Mouse (Mus musculus) limb, embryonic 14.5 days (tissue): Measurements from ENCODE around the gene Ccdc71l. TPM values are rescaled to one million over a fixed set of nuclear protein-coding genes. Genes with fewer than 3 reads are reported as not detected.
A peak's percentile ranks its signal among the peaks of the same experiment; 100 is the strongest.

ENCODE experiments used
- ATAC-seq: fragments of 200-750 bp; cut with Nextera tagmentation; 2 replicates; pipeline ENCODE4 v1.8.0; 2017; ENCODE audit warnings: low read depth, moderate number of reproducible peaks, moderate TSS enrichment; ENCODE audit not compliant: low FRiP score
- DNase-seq: peaks from one replicate; pipeline ENCODE4 v3.0.0-alpha.2; 2015; ENCODE audit warnings: low spot score
- H3K27ac ChIP-seq: fragments of 300-500 bp; sonication (generic); replicated peaks from 2 replicates; pipeline ENCODE4 v1.5.1; 2014; ENCODE audit warnings: low read depth, mild to moderate bottlenecking, low read length, moderate library complexity, mixed read lengths
- H3K27me3 ChIP-seq: fragments of 300-500 bp; sonication (generic); 2 replicates; pipeline ENCODE4 v1.6.1; 2014; ENCODE audit warnings: low read length, mixed read lengths; ENCODE audit not compliant: control insufficient read depth, insufficient read depth
- H3K36me3 ChIP-seq: fragments of 300-500 bp; sonication (generic); 2 replicates; pipeline ENCODE4 v1.6.1; 2014; ENCODE audit warnings: mild to moderate bottlenecking, low read length, moderate library complexity, mixed read lengths; ENCODE audit not compliant: control insufficient read depth, insufficient read depth
- H3K4me1 ChIP-seq: fragments of 300-500 bp; sonication (generic); 2 replicates; pipeline ENCODE4 v1.6.1; 2014; ENCODE audit warnings: antibody characterized with exemption, low read length, mixed read lengths; ENCODE audit not compliant: control insufficient read depth, insufficient read depth
- H3K4me2 ChIP-seq: fragments of 300-500 bp; sonication (generic); replicated peaks from 2 replicates; pipeline ENCODE4 v1.6.1; 2014; ENCODE audit warnings: low read depth, mild to moderate bottlenecking, low read length, moderate library complexity; ENCODE audit not compliant: severe bottlenecking
- H3K4me3 ChIP-seq: fragments of 300-500 bp; sonication (generic); replicated peaks from 2 replicates; pipeline ENCODE4 v1.5.1; 2014; ENCODE audit warnings: low read length
- H3K9ac ChIP-seq: fragments of 300-500 bp; sonication (generic); 2 replicates; pipeline ENCODE4 v1.6.1; 2014; ENCODE audit warnings: mild to moderate bottlenecking, low read depth, low read length, moderate library complexity; ENCODE audit not compliant: severe bottlenecking
- H3K9me3 ChIP-seq: fragments of 300-500 bp; sonication (generic); 2 replicates; pipeline ENCODE4 v1.6.1; 2016; ENCODE audit warnings: low read length; ENCODE audit not compliant: control insufficient read depth
- POLR2A ChIP-seq: fragments of 200-500 bp; IDR thresholded peaks from 2 replicates; pipeline ENCODE4 v1.8.0; 2012; ENCODE audit warnings: inconsistent platforms, mild to moderate bottlenecking, moderate library complexity, borderline replicate concordance; ENCODE audit not compliant: insufficient read depth, insufficient read length; ENCODE audit errors: extremely low read depth
- WGBS: fragments of 180-500 bp; shearing (Covaris S2); extraction: QIAGEN DNeasy Blood & Tissue Kit; methylation state at CpG from one replicate; pipeline ENCODE4 v1.1.7; 2014; 5-methylcytosine and 5-hydroxymethylcytosine counted together
- polyA plus RNA-seq, 2 experiments: library from polyadenylated mRNA; depleted of rRNA in 1 of 2; stranded (reverse) in 1 of 2; unstranded in 1 of 2; fragments of >200 nt; fragmentation: Nextera tagmentation in 1 of 2; extraction: Ambion mirVana in 1 of 2; gene quantifications; 2 replicates each; pipeline versions ENCODE4 v1.2.1 to v1.2.3; 2012 to 2014

Gene Ccdc71l
- polyA plus RNA-seq (2012; rRNA removed), result 9.4 and 13.1 TPM in 2 replicates
- polyA plus RNA-seq (2014; fragmentation: Nextera tagmentation; extraction: Ambion mirVana), result 6.4 and 6.9 TPM in 2 replicates

GRCm38 (mm10) chr12:32378528-32379295 is at the start of gene Ccdc71l:
Ccdc71l (plus strand) TSS chr12:32378704.
- Histone ChIP-seq H3K27ac (peak within 1 kb of the TSS; percentile 93), H3K4me3 (peak within 1 kb of the TSS; percentile 81), H3K27me3 (no peaks in the 10 kb centered on the region), H3K9ac (peak within 1 kb of the TSS; percentile 92), H3K4me2 (peak within 1 kb of the TSS; percentile 65), H3K36me3 (no peaks in the 10 kb centered on the region), H3K9me3 (no peaks in the 10 kb centered on the region), H3K4me1 (peaks cover 11% of the 10 kb centered on the region)
- 2% methylated on average over 34 of the region's 78 CpGs for WGBS
- DNase-seq, result peak; percentile 89
- TF ChIP-seq POLR2A, result 0 out of 2 replicates have a peak, but pooled peaks have one; percentile 20
- ATAC-seq, result peak; percentile 90

GRCm38 (mm10) chr12:32339078-32339477 is 39.4 kb upstream of the Ccdc71l start:
- Histone ChIP-seq H3K27ac (no peak overlapping the region), H3K4me2 (no peak overlapping the region), H3K4me3 (no peak overlapping the region), H3K4me1 (no peaks in the 10 kb centered on the region), H3K9me3 (no peaks in the 10 kb centered on the region), H3K27me3 (no peaks in the 10 kb centered on the region), H3K36me3 (no peaks in the 10 kb centered on the region), H3K9ac (no peak overlapping the region)
- 37% methylated on average over 1 of the region's 1 CpGs for WGBS
- ATAC-seq (no peak), DNase-seq (no peak)
- TF ChIP-seq POLR2A, result no peak

- Histone ChIP-seq H3K36me3 (no peaks in the 10 kb centered on the region), H3K4me3 (no peak overlapping the region), H3K27me3 (no peaks in the 10 kb centered on the region), H3K9ac (no peak overlapping the region), H3K9me3 (no peaks in the 10 kb centered on the region), H3K4me2 (no peak overlapping the region), H3K27ac (no peak overlapping the region), H3K4me1 (no peaks in the 10 kb centered on the region)
- DNase-seq (no peak), ATAC-seq (no peak)
- WGBS, result 81% methylated on average over 1 of the region's 1 CpGs
- TF ChIP-seq POLR2A, result no peak
Observed at GRCm38 (mm10) chr12:32343487-32343886, 35.0 kb upstream of the Ccdc71l start.

- Histone ChIP-seq H3K9me3 (no peaks in the 10 kb centered on the region), H3K4me2 (no peak overlapping the region), H3K4me1 (no peaks in the 10 kb centered on the region), H3K4me3 (no peak overlapping the region), H3K9ac (no peak overlapping the region), H3K27me3 (no peaks in the 10 kb centered on the region), H3K36me3 (no peaks in the 10 kb centered on the region), H3K27ac (no peak overlapping the region)
- no peak for TF ChIP-seq POLR2A
- DNase-seq (no peak), ATAC-seq (no peak)
- WGBS, result 81% methylated on average over 4 of the region's 4 CpGs
Observed at GRCm38 (mm10) chr12:32346121-32346520, 32.4 kb upstream of the Ccdc71l start.

GRCm38 (mm10) chr12:32348493-32348892 is 30.0 kb upstream of the Ccdc71l start:
- H3K36me3 ChIP-seq, result no peaks in the 10 kb centered on the region
- WGBS, result 76% methylated on average over 3 of the region's 3 CpGs
- no peaks in the 10 kb centered on the region for H3K27me3 ChIP-seq
- ATAC-seq (no peak), DNase-seq (no peak)
- H3K4me1 ChIP-seq, result no peaks in the 10 kb centered on the region
- H3K4me3 ChIP-seq, result no peak overlapping the region
- no peak overlapping the region for H3K9ac ChIP-seq
- TF ChIP-seq POLR2A, result no peak
- H3K9me3 ChIP-seq, result no peaks in the 10 kb centered on the region
- no peak overlapping the region for H3K27ac ChIP-seq
- no peak overlapping the region for H3K4me2 ChIP-seq
